Mouse (Mus musculus): ENCODE results near the gene Cpsf3.

Cpsf3 gene

GRCm38 (mm10) chr12:21284761-21285441 is at the start of gene Cpsf3:
TSS of gene Cpsf3 (plus strand) at chr12:21285391.
- peak; percentile 30 to 37 for DNase-seq

GRCm38 (mm10) chr12:21241965-21242364 is 43.2 kb upstream of the Cpsf3 start:
- DNase-seq, result no peak

- DNase-seq, result no peak
Measured at GRCm38 (mm10) chr12:21244375-21244960, 40.7 kb upstream of the Cpsf3 start.

- no peak for DNase-seq
Measured at GRCm38 (mm10) chr12:21247711-21248392, 37.3 kb upstream of the Cpsf3 start.

- peak; percentile 30 to 31 for DNase-seq
Measured at GRCm38 (mm10) chr12:21260494-21261256, 24.5 kb upstream of the Cpsf3 start.

GRCm38 (mm10) chr12:21261521-21261920 is 23.7 kb upstream of the Cpsf3 start:
- DNase-seq, result no peak

GRCm38 (mm10) chr12:21263256-21263655 is 21.9 kb upstream of the Cpsf3 start:
- no peak for DNase-seq

GRCm38 (mm10) chr12:21264241-21264640 is 20.9 kb upstream of the Cpsf3 start:
- no peak for DNase-seq

- DNase-seq, result no peak
Measured at GRCm38 (mm10) chr12:21264970-21265369, 20.2 kb upstream of the Cpsf3 start.

- no peak for DNase-seq
Measured at GRCm38 (mm10) chr12:21265501-21265900, 19.7 kb upstream of the Cpsf3 start.

GRCm38 (mm10) chr12:21265946-21266783 is 19.0 kb upstream of the Cpsf3 start:
- DNase-seq, result peak; percentile 54 to 59

- no peak for DNase-seq
Measured at GRCm38 (mm10) chr12:21266784-21267098, 18.4 kb upstream of the Cpsf3 start.

- DNase-seq, result no peak
Measured at GRCm38 (mm10) chr12:21268083-21268616, 17.0 kb upstream of the Cpsf3 start.

- DNase-seq, result no peak
Measured at GRCm38 (mm10) chr12:21274446-21274845, 10.7 kb upstream of the Cpsf3 start.

GRCm38 (mm10) chr12:21277352-21277864 is 7.8 kb upstream of the Cpsf3 start:
- no peak for DNase-seq

GRCm38 (mm10) chr12:21285508-21286242 is 484 bp downstream of the Cpsf3 start:
- DNase-seq, result no peak

GRCm38 (mm10) chr12:21286243-21286622 is 1.0 kb downstream of the Cpsf3 start, which contains the start of gene Itgb1bp1:
TSS of gene Itgb1bp1 (minus strand) at chr12:21286284.
- DNase-seq, result peak; percentile 97 to 98

GRCm38 (mm10) chr12:21286712-21287650 is 1.8 kb downstream of the Cpsf3 start:
- DNase-seq, result peak; percentile 40 to 48

GRCm38 (mm10) chr12:21288716-21289395 is 3.7 kb downstream of the Cpsf3 start:
- DNase-seq, result no peak
